Mouse (Mus musculus): Measurements from ENCODE around the gene Gm8797.
A peak's percentile ranks its signal among the peaks of the same experiment; 100 is the strongest.
"Not testable (repeated sequence)": the region's sequence is repeated elsewhere in the genome, so short reads cannot be mapped to it uniquely, and the experiment has no call there.

The Gm8797 gene

DNA sequence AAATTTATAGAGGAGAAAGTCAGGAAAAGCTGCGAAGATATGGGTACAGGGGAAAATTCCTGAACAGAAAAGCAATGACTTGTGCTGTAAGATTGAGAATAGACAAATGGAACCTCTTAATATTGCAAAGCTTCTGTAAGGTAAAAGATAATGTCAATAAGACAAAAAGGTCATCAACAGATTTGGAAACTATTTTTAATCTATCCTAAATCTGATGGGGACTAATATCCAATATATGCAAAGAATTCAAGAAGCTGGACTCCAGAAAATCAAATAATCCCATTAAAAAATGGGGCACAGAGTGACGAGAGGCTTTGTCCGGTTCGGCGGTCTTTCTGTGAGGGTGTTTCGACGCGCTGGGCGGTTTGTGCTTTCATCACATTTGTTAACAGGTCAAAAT lies at the start of gene Gm8797:
TSS of gene Gm8797 (plus strand) at position 301 of the 400 bp plus-strand sequence.
- DNase-seq = not testable (repeated sequence)

DNA sequence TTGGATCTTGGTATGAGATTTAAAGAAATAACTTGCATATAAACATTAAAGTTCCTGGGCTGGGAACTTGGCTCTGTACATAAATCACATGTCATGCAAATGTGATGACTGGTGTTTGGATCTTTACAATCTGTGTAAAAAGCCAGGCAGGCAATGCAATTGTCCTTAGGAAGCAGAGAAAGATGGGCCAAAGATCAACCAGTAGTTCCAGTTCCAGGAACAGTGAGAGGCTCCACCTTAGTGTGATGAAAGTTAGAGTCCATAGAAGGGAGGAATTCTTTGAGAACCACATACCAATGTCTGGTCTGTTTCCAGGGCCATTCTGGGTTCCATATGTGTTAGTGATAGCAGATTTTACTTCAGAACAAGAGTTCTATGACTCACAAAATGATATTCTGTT lies 36.1 kb upstream of the Gm8797 start:
- no peak for DNase-seq

DNA sequence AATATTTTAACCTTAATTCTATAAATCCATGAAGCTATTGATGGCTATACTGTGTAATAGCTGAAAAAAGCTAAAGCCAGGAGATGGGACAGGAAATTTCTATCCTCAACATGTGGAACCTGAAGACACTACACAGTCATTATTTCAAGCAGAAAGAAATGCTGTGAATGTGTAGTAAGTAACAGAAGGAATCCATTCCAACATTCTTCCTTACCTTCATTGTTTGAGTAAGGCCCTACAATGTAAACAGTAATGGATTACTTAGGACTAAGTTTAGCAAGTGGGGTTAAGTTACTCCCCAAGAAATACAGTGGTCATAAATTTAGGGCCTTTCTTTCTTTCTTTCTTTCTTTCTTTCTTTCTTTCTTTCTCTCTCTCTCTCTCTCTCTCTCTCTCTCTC lies 17.7 kb upstream of the Gm8797 start:
- DNase-seq = no peak

DNA sequence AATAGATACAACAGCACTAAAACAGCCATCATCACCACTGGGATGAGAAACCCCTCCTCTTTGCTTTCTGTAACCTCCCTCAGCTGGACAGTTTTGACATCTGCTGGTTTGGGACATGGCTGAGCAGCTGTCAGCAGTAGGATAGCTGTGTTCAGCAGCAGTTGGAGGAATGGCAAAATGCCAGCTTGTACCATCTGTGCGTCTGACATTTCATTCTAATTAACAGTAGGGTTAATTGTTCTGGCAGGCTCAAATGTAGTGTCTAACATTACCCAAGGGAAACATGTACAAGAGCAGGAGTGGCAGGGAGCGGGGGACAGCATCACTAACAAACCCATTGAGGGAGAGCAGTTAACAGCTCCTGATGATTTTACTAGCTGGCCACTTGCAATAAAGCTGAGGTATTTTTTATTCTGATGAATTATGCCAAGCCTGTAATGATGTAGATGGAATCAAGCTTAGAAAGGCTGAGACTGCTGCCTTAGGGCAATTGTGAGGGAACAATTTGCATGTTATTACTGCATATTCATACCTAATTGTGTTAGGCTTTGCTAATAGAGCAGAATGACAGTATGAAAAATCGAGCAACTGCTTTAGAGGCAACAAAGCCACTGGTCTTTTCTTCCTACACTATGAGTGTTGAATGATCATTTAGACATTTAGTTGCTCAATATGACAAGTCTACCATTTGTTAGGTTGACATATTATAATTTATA lies 4.3 kb downstream of the Gm8797 start:
- DNase-seq = peak; percentile 4 to 24

DNA sequence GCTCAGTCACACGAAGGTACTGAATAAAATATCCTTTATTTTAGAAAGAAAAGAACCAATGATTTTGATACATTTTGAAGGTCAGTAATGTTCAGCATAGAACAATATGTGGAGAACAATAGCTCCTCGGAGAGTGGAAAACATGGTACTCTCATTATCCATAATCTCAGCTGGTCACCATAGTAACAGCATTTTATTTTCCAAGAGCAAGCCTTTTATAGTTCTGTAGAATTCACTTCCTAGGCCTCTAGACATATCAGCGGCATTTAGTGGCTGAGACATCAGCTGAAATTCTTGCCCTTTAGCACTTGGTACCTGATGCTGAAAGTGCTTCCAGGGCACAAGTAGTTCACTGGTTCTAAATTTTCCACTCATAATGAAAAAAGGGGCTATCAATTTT lies 15.7 kb downstream of the Gm8797 start:
- DNase-seq = no peak

DNA sequence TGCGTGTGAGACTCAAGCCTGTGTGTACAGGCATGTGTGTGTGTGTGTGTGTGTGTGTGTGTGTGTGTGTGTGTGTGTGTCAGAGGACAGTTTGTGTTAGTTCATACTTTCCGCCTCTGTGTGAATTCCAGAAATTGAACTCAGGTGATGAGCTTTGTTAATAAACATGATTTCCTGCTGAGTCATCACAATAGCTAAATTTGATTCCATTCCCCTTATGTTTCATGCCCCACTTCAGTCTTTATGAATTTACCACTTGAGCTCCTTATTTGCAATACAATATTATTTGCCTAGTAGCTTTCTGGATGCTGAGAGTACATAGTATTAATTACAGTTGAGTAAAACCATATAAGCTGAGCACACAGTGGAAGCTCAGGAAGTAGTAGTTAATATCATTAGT lies 26.3 kb downstream of the Gm8797 start:
- DNase-seq = no peak
